Mouse (Mus musculus) left cerebral cortex, postnatal 14 days (tissue): ENCODE measurements at regions not wholly inside any gene's neighbourhood (a gene's known extent, or its start where the extent isn't known, plus 50 kb on each side); places are given as distances from the start of the nearest gene placed in this dataset.

ENCODE experiments used
- DNase-seq, 2 experiments: peaks; one replicate each; pipeline ENCODE4 v3.0.0; 2021 to 2022; ENCODE audit warnings: low spot score in 2 of 2, mixed read lengths in 1 of 2
- intact Hi-C: fragments of 180-260 bp; cut with DNase I; formaldehyde crosslinking; loops from one replicate; pipeline ENCODE4 v1.15.1; 2025

DNA sequence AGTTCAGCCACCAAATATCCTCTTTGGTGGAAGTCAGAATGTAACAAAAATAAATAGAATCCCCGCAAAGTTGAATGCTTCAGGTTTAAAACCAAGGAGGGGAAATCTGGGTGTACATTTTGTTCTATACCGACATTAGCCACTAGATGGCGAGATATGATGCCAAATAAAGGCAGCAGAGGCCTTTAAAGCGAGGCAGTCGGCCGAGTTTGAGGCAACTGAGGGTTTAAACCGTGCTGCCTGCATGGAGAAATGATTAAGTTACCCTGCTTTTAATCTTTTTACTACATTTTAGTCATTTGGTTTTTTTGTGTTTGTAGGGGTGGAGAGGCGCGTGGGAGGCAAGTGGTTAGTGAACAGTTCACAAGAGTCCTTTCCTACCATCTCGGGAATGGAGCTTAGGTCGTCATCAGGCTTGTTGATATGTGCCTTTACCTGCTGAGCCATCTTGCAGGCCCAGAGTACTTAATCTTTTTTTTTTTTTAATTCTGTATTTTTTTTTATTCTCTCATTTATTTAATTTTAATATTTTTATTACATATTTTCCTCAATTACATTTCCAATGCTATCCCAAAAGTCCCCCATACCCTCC lies 2828.7 kb downstream of the 9330182O14Rik start:
- peak; percentile 83 for DNase-seq
- intact Hi-C loops = loop anchor here (5.0 to 10.0 kb wide), 3 partner anchors 194 to 794 kb away; no protein-coding TSS in a partner anchor

DNA sequence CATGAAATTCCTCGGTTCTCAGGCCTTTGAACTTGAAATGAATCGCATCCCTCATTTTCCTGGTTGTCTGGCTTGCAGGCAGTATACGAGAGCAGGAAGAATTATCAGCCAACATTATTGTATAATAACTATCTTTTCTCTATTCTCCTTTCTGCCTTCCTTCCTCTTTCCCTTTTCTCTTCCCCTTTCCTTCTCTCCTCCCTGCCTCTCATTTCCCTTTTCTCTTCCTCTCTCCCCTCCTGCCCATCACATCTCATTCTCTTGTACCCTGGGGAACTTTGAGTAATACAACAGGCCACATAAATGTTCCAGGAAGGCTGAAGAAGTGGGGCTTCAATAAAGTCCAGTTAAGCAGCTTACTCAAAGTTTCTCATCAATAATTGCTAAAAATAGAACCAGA lies 2831.1 kb downstream of the 9330182O14Rik start:
- DNase-seq = no peak
- intact Hi-C loops = loop anchor here (10.0 kb wide), 1 partner anchor 569 kb away; no protein-coding TSS in a partner anchor
